Mouse (Mus musculus) gastrocnemius, adult 8-10 months (tissue): Measurements from ENCODE around the gene Aldh2. TPM values are rescaled to one million over a fixed set of nuclear protein-coding genes. Genes with fewer than 3 reads are reported as not detected.
"Not testable (repeated sequence)": the region's sequence is repeated elsewhere in the genome, so short reads cannot be mapped to it uniquely, and the experiment has no call there.

Experiments
- DNase-seq, 2 experiments: peaks; one replicate each; pipeline ENCODE4 v3.0.0; 2022; ENCODE audit warnings: low spot score in 2 of 2
- total RNA-seq, 4 experiments: library from RNA; stranded (reverse); gene quantifications; 2 replicates each; pipeline ENCODE4 v1.2.4; 2022

The Aldh2 gene
- total RNA-seq, 4 experiments from 2014 or later: 112 to 210 (median 157) TPM

DNA sequence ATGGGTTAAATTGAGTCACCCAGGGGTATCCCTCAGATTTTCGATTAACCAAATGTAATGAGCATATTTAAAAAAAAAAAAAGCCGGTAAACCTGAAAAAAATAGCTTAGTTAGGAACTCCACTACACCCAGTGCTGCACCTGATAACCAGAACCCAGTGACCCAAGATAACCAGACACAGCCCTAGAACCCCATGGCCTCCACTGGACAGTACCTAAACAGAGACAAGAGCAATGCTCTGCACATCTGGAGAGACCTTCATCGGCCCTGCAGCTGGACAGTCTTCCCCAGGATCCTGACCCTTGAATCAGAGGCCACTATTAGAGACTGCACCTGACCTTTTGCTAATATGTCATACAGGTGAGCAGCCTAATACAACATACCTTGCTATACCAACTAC is 46.5 kb downstream of the Aldh2 start:
- no peak for DNase-seq

DNA sequence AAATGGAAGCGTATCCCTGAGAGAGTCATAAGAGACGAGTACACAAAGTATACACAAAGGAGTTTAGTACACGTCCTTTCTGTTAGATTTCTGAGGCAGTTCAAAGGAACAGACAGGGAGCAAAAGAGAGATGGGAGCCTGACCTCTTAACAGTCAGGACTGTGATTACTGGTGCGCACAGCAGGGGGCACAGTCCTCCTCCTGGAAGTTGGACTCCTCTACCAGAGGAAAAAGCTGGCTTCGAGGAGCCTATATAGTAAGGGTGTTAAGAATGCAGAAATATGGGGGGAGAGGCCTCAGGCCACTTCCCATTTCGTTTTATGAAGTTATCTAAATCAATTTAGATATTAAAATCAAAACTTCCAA is 47.1 kb downstream of the Aldh2 start:
- no peak for DNase-seq

DNA sequence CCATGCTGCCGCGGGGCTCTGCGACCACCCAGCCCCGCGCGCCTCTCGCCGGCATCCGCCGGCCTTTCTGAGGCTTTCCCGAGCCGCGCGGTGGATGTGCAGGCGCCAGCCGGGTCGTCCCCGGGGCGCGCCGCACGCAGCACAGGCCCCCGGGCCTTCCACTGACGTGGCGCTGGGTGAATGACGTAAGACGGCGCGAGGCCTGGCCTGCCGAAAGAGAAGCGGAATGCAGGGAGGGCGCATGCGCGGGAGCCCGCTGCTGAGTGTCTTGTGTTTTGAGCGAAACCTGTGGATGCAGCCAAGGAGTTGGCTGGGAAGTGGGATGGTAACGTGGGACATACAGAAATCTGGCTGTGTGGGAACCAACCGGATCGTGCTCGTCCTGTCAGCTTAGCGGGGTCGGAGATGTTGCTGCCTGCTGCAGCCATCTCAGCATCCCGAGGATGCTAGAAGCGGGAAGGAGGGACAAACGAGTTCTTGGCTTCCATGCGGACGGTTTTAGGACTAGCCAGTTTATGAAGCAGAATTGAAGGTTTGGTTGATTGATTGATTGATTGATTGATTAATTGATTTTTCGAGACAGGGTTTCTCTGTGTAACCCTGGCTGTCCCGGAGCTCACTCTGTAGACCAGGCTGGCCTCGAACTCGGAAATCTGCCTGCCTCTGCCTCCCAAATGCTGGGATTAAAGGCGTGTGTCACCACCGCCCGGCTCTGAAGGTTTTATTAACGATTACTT is 47.7 kb downstream of the Aldh2 start, which contains the start of gene Mapkapk5:
TSS of gene Mapkapk5 (minus strand) at position 113 of the 737 bp plus-strand sequence.
- peak; percentile 89 to 94 for DNase-seq

DNA sequence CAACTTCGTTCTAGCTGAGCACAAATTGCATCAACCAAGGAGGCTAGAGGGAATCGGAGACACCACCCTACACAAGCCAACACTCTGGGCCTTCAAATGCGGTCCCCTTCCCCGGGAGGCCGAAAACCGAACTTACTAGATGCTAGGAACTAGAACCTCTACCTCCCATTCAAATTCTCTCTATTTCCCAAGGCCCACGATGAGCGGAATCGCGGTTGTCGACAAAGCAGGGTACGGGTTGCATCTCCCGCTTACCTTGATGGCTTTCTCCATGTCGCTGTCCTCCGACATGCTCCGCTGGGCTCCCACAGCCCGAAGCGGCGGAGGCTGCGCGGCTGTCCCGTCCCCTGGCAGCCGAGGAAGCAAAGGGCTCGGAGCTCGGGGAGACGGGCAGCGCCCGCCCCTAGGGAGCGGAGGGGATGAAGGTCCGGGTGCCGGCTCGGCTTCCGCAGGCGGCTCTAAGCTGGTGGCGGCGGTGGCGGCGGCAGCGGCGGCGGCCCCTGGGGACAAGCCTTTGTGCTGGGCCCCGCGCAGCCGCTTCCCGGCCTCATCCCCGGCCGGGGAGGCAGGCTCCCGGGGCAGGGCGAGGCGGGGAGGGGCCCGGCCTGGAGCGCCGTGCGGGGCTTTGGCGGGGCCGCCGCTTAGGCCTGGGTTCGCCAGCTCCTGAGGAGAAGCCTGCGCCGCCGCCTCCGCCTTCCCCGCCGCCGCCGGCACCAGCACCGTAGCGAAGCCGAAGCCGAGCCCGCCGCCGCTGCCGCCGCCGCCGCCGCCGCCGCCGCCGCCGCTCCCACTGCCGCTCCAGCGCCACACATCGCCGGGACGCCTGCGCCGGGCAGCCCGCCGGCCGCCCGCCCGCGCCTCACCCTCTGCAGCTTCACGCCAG is 48.5 kb downstream of the Aldh2 start, which contains the start of the genes Adam1a and Gm42878:
TSS of gene Adam1a (minus strand) at position 573 of the 883 bp plus-strand sequence.
TSS of gene Gm42878 (minus strand) at position 573 of the 883 bp plus-strand sequence.
- peak in 1 of 2 experiments; percentile 20 for DNase-seq

DNA sequence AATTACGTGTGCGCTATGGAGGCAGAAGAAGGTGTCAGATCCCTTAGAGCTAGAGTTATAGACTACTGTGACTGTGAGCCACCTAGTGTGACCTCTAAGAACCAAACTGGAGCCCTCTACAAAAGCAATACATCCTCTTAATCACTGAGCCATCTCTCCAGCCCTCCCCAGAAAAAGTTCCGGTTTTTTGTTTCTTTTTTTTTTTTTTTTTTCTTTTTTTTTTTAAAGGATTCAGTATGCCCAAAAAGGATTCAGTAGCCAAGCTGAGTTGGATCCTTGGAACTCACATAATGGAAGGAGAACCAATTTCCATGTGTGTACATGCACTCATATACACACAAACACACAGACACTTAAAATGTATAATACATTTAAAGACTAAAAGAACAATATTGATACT is 50.3 kb downstream of the Aldh2 start:
- no peak for DNase-seq

DNA sequence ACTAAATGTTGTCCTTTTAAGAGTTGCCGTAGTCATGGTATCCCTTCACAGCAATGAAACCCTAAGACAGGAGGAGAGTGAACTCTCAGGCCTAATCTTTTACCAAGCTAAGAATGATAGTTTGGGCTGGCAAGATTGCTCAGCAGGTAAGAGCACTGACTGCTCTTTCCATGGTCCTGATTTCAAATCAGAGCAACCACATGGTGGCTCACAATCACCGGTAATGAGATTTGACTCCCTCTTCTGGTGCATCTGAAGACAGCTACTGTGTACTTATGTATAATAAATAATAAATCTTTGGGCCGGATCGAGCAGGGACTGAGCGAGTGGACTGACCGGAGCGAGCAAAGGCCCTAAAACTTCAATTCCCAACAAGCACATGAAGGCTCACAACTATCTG is 52.4 kb downstream of the Aldh2 start:
- DNase-seq: no peak

DNA sequence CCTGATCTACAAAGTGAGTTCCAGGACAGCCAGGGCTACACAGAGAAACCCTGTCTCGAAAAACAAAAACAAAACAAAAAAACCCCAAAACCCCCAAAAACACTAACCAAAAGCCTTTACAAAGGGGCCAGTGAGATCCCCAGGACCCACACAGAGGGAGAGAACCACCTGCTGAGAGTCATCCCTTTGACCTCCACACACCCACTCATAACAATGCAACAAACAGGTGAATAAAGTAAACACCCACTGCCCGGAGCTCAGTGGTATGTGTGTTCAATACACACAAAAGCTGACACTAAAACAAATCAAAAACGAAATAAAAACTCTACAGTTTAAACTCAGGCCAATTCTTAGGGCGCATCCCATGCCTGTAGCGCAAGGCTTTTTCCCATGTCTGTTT is 53.6 kb downstream of the Aldh2 start:
- DNase-seq: no peak

DNA sequence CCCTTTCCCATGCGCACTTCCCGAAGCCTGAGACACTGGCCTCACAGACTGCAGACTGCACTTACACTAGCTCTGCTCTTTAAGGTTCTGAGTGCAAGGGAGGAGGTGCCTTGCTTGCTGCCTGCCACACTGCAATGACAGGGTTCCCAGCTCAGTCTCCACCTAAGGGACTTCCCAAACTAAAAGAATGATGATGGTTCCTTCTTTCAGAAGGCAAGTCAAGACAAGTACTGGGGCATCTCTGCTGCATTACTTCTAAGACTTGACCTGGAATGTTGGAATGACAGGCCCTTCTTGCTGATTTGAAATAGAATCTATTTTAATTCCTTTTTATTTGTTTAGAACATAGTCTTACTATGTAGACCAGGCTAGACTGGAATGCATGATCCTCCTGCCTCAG is 56.0 kb downstream of the Aldh2 start:
- no peak for DNase-seq

DNA sequence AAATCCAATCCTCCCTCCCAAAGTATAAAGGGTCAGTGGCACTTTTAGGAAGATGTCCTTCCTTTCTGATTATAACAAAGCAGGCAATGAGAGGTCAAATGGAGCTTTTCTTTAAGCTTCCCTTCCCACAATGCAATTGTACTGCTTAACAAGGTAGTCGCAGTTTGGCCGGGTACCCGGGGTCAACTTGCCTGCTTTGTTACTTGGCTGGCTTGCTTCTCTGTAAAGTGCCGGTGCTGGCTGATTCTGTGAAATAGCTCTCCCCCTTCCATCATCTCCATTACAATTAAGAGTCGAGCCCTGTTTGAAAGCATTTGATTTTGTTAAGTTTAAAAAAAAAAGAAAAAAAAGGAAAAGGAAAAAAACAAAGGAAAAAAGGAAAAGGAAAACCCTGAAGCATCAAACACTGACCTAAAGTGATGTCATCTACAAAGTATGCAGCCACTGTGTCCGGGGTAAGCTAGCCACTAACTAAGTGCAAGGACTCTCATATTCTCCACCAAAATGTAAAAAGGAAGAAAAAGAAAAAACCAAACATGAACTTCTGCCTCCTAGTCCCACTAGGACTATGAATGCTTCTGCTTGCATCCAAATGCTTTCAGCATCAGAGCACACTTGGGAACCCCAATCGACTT is 56.6 kb downstream of the Aldh2 start:
- DNase-seq: no peak

DNA sequence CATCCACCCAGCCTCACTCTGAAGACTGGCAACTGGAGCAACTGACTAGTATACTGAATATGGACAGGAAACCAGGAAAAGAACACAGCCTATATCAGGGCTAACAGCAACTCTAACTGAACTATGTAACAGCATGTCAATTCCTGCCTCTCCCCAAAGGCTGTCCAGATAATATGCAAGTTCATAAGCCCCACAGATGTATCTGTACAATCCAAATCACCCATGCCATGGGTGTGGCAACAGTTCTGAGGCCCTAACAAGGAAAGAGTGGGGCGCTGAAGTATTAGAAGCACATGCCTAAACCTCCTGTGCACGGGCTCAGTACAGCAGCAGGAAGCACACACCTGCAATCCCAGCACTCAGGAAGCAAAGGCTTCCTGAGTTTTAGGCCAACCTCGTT is 58.5 kb downstream of the Aldh2 start:
- no peak for DNase-seq

DNA sequence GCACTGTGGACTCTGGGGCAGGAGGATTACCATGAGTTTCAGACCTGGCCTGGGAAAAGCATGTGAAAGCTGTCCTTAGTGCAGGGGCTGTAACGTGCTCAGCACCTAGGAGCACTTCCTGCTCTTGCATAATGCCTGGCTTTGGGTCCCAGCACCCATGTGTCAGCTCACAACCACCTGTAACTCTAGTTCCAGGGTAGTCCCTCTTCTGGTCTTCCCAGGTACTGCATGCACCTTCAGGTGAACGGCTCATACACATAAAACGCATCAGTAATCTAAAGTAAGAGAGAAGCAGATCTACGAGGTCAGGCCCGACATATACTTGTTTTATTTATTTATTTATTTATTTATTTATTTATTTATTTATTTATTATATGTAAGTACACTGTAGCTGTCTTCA is 59.1 kb downstream of the Aldh2 start:
- no peak for DNase-seq

DNA sequence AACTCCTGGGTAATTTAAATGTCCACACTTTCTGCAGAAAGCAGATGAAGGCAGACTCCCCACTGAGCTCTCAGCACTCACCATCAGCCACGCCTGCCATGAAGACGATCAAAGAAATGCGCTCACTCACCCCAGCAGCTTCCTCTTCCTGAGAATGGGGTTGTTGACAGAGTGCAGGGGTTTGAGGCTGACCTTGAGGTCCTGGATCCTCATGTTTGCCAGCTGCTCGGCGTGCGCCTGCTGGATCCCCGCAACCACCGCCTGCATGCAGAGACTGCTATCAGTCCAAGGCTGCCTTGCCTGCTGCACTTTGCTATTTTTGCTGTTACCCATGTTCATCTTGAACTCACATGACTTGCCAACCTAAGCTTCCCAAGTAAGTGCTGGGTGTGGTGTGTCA is 66.7 kb downstream of the Aldh2 start:
- DNase-seq: no peak

DNA sequence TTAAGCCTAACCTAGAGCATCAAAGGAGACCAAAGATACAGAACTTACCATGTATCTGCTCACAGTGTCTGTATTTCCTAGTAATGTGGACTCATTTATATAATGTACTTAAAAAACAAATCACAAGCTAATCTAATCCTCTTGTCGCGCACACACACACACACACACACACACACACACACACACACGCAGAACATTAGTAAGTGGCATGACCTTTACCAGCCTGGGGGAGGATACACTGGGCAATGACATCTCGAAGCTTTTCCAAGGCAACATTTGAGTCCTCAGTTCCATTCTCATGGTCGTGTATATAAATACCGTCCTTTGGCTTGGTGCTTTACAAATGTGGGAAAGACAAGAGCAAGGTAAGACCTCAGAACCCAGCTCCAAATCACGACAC is 67.1 kb downstream of the Aldh2 start:
- DNase-seq: no peak

DNA sequence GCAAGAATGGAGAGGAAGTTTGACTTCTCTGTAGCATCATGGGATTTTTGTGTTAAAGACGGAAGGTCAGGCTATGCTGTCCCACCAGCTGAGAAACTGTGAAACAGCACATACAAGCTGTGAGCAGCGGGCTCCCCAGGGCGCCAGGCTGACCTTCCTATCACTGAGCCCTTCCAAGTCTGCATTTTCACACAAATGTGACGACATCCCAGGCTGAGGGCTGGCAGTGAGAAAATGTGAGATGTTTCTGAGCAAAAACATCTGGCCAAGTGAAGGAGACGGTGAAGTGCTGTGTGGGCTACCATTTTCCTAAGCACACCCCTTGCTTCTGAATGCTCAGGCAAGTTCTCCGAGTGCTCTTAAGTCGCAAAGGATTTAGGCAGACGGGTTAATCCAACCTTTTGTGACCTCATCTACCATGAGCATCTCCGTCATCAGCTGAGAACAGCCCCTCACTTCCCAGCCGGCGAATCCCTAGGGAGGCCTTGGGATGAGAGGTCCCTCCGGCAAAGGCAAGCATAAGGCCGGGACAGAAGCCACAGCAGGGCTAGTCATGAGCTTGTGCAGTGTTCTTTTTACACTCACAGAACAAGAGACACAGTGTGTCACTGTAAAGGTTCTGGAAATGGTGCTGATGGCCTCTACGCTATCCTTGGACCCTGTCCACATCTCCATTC is 67.7 kb downstream of the Aldh2 start:
- DNase-seq: no peak

DNA sequence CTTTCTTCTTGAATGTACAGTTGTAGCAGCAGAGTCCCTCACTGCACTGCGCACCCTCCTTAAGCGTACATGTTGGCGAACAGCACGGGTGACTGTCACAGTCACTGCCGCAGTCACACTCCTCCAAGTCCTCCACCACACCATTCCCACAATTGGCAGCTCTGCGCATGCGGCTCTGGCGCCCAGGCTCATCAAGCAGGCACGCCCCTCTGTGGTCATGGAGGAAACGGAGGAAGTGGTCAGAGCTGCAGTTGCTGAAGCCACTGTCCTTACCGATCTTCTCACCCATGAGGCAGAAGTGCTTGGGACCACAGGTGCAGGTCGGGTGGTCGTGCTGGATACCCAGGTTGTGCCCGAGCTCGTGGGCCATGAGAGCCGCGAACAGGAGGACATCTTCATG is 73.9 kb downstream of the Aldh2 start:
- not testable (repeated sequence) for DNase-seq

DNA sequence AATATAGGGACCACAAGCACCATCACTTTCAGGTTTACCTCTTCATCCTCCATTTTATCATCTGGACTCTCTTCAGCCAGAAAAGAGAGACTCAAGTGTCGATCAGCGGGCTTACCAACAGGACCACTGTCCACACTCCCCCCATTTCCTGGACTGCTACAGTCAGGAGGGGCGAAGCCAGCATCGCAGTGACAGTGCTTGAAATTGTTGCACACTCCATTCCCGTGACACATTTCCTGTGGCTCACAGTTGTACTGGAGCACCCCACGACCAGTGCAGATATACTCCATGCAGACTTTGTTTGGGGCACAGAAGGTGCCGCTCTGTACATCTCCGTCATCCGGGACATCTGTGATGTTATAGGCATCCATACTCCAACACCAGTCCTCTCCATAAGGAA is 74.6 kb downstream of the Aldh2 start:
- DNase-seq: no peak

Other genes with a start within 250 kb of the Aldh2 start
- gene Trafd1, start 208.2 kb downstream of the Aldh2 start, total RNA-seq: 10 to 100 TPM; 37.4 to 45.4 (median 40.5) TPM
- gene Naa25, start 195.9 kb downstream of the Aldh2 start, total RNA-seq: 10 to 100 TPM; 28.5 to 32.6 (median 30.3) TPM
- gene Tmem116, start 141.9 kb downstream of the Aldh2 start, total RNA-seq: 1 to 10 TPM; 6.3 to 9.3 (median 8.5) TPM
- 10 to 100 TPM; 30.5 to 34.9 (median 31.1) TPM for gene Erp29, start 141.3 kb downstream of the Aldh2 start, total RNA-seq
- not detected for gene Adam1b, start 90.4 kb downstream of the Aldh2 start, total RNA-seq
- 1 to 10 TPM; 1.1 to 1.9 (median 1.5) TPM for gene Adam1a, start 48.3 kb downstream of the Aldh2 start, total RNA-seq
- under 1 TPM in 1 of 4 experiments, not detected in 3; 0.94 TPM for gene Gm42878, start 48.3 kb downstream of the Aldh2 start, total RNA-seq
- 100 to 1,000 TPM; 112 to 152 (median 133) TPM for gene Mapkapk5, start 47.9 kb downstream of the Aldh2 start, total RNA-seq
- 10 to 100 TPM; 23.7 to 31.0 (median 28.0) TPM for gene Acad12, start 25.1 kb upstream of the Aldh2 start, total RNA-seq
- 10 to 100 TPM; 12.7 to 14.7 (median 13.5) TPM for gene Acad10, start 66.7 kb upstream of the Aldh2 start, total RNA-seq
- 10 to 100 TPM; 32.5 to 36.5 (median 34.7) TPM for gene Brap, start 66.7 kb upstream of the Aldh2 start, total RNA-seq
- gene Atxn2, start 117.5 kb upstream of the Aldh2 start, total RNA-seq: 100 to 1,000 TPM in 1 of 4 experiments, 10 to 100 TPM in 3; 82.6 to 108 (median 88.6) TPM
- gene Sh2b3, start 243.8 kb upstream of the Aldh2 start, total RNA-seq: 10 to 100 TPM; 11.4 to 13.1 (median 12.3) TPM